Mouse (Mus musculus) MEL (cell line): ENCODE results near the gene Arhgap35. TPM values are rescaled to one million over a fixed set of nuclear protein-coding genes. Genes with fewer than 3 reads are reported as not detected.
A peak's percentile ranks its signal among the peaks of the same experiment; 100 is the strongest.
"Not testable (repeated sequence)": the region's sequence is repeated elsewhere in the genome, so short reads cannot be mapped to it uniquely, and the experiment has no call there.

Source experiments
- DNase-seq: peaks from one replicate; pipeline ENCODE4 v3.0.0; 2011; ENCODE audit warnings: low read depth, low spot score
- H3K27ac ChIP-seq: 2 replicates; pipeline ENCODE4 v1.5.1; 2012; ENCODE audit warnings: low read depth, mild to moderate bottlenecking, control low read depth, low read length, moderate library complexity; ENCODE audit not compliant: control insufficient read depth
- H3K27me3 ChIP-seq, 2 experiments: fragments of 150-350 bp in 1 of 2; sonication (generic) in 1 of 2; 2 replicates each; pipeline ENCODE4 v1.6.1; 2012; ENCODE audit warnings: low read length in 2 of 2, mild to moderate bottlenecking in 2 of 2, improper control_type of control experiment in 1 of 2, moderate library complexity in 1 of 2; ENCODE audit not compliant: insufficient read depth in 2 of 2, control insufficient read depth in 1 of 2
- H3K36me3 ChIP-seq, 2 experiments: 2 replicates each; pipeline ENCODE4 v1.6.1; 2012 to 2014; ENCODE audit warnings: low read length in 2 of 2, improper control_type of control experiment in 1 of 2, inconsistent platforms in 1 of 2, mild to moderate bottlenecking in 1 of 2; ENCODE audit not compliant: insufficient read depth in 2 of 2, control insufficient read depth in 1 of 2
- H3K4me1 ChIP-seq, 2 experiments: fragments of 150-350 bp in 1 of 2; sonication (generic) in 1 of 2; 2 replicates each; pipeline ENCODE4 v1.6.1; 2012; ENCODE audit warnings: low read length in 2 of 2, improper control_type of control experiment in 1 of 2, mild to moderate bottlenecking in 1 of 2; ENCODE audit not compliant: insufficient read depth in 2 of 2, control insufficient read depth in 1 of 2
- H3K4me3 ChIP-seq, 2 experiments: fragments of 150-350 bp in 1 of 2; sonication (generic) in 1 of 2; 2 replicates each; pipeline ENCODE4 v1.5.1; 2012; ENCODE audit warnings: low read depth in 2 of 2, low read length in 2 of 2, mild to moderate bottlenecking in 2 of 2, moderate library complexity in 2 of 2, control low read depth in 1 of 2, improper control_type of control experiment in 1 of 2; ENCODE audit not compliant: control insufficient read depth in 1 of 2, insufficient read depth in 1 of 2
- H3K79me2 ChIP-seq: 2 replicates; pipeline ENCODE4 v1.6.1; 2012; ENCODE audit warnings: mild to moderate bottlenecking, low read length, moderate library complexity; ENCODE audit not compliant: control insufficient read depth, poor library complexity, insufficient read depth
- H3K9ac ChIP-seq: 2 replicates; pipeline ENCODE4 v1.6.1; 2012; ENCODE audit warnings: low read depth, mild to moderate bottlenecking, control low read depth, low read length, moderate library complexity; ENCODE audit not compliant: control insufficient read depth, poor library complexity, severe bottlenecking
- H3K9me3 ChIP-seq: fragments of 150-350 bp; sonication (generic); replicated peaks from 2 replicates; pipeline ENCODE4 v1.6.1; 2012; ENCODE audit warnings: mild to moderate bottlenecking, low read length, improper control_type of control experiment, moderate library complexity; ENCODE audit not compliant: insufficient read depth
- BHLHE40 ChIP-seq: IDR thresholded peaks from 2 replicates; pipeline ENCODE4 v1.6.1; 2012; ENCODE audit warnings: low read depth, mild to moderate bottlenecking, inconsistent platforms, low read length, improper control_type of control experiment, borderline replicate concordance
- CHD2 ChIP-seq: IDR thresholded peaks from 2 replicates; pipeline ENCODE4 v1.6.1; 2011; ENCODE audit warnings: low read length, improper control_type of control experiment
- CTCF ChIP-seq, 3 experiments: IDR thresholded peaks in 2 of 3; conservative IDR thresholded peaks in 1 of 3; 2 replicates each; pipeline ENCODE4 v1.5.1; 2011 to 2012; ENCODE audit warnings: low read length in 3 of 3, low read depth in 2 of 3, mild to moderate bottlenecking in 2 of 3, improper control_type of control experiment in 1 of 3, inconsistent platforms in 1 of 3, mixed read lengths in 1 of 3, moderate library complexity in 1 of 3; ENCODE audit not compliant: control insufficient read depth in 1 of 3, insufficient read depth in 1 of 3, poor library complexity in 1 of 3, severe bottlenecking in 1 of 3
- GABPA ChIP-seq: IDR thresholded peaks from 2 replicates; pipeline ENCODE4 v1.6.1; 2012; ENCODE audit warnings: low read depth, mild to moderate bottlenecking, inconsistent platforms, low read length, improper control_type of control experiment, moderate library complexity
- GATA1 ChIP-seq: IDR thresholded peaks from 2 replicates; pipeline ENCODE4 v1.6.1; 2011; ENCODE audit warnings: low read depth, low read length, improper control_type of control experiment
- JUND ChIP-seq: IDR thresholded peaks from 2 replicates; pipeline ENCODE4 v1.6.1; 2011; ENCODE audit warnings: low read depth, mild to moderate bottlenecking, improper control_type of control experiment, low read length
- MAX ChIP-seq: IDR thresholded peaks from 2 replicates; pipeline ENCODE4 v1.6.1; 2011; ENCODE audit warnings: low read length, improper control_type of control experiment
- MAZ ChIP-seq: IDR thresholded peaks from 2 replicates; pipeline ENCODE4 v1.6.1; 2012; ENCODE audit warnings: low read depth, mild to moderate bottlenecking, inconsistent platforms, low read length, improper control_type of control experiment
- MEF2A ChIP-seq: IDR thresholded peaks from 2 replicates; pipeline ENCODE4 v1.6.1; 2014; ENCODE audit warnings: low read depth, mild to moderate bottlenecking, inconsistent platforms, low read length, improper control_type of control experiment; ENCODE audit not compliant: poor library complexity, insufficient replicate concordance, severe bottlenecking; ENCODE audit errors: extremely low read depth
- MXI1 ChIP-seq: IDR thresholded peaks from 2 replicates; pipeline ENCODE4 v1.6.1; 2011; ENCODE audit warnings: mild to moderate bottlenecking, low read depth, low read length, improper control_type of control experiment
- MYC ChIP-seq: IDR thresholded peaks from 2 replicates; pipeline ENCODE4 v1.6.1; 2011; ENCODE audit warnings: low read depth, mild to moderate bottlenecking, low read length, improper control_type of control experiment, moderate library complexity
- NELFE ChIP-seq: IDR thresholded peaks from 2 replicates; pipeline ENCODE4 v1.6.1; 2011; ENCODE audit warnings: low read depth, low read length, improper control_type of control experiment
- POLR2AphosphoS2 ChIP-seq: IDR thresholded peaks from 2 replicates; pipeline ENCODE4 v1.6.1; 2011; ENCODE audit warnings: low read length, improper control_type of control experiment
- RCOR1 ChIP-seq: IDR thresholded peaks from 2 replicates; pipeline ENCODE4 v1.6.1; 2012; ENCODE audit warnings: low read depth, mild to moderate bottlenecking, inconsistent platforms, low read length, improper control_type of control experiment
- SIN3A ChIP-seq: IDR thresholded peaks from 2 replicates; pipeline ENCODE4 v1.6.1; 2012; ENCODE audit warnings: low read length, improper control_type of control experiment, inconsistent platforms
- SMC3 ChIP-seq: IDR thresholded peaks from 2 replicates; pipeline ENCODE4 v1.6.1; 2011; ENCODE audit warnings: low read depth, low read length, improper control_type of control experiment
- USF1 ChIP-seq: IDR thresholded peaks from 2 replicates; pipeline ENCODE4 v1.6.1; 2014; ENCODE audit warnings: low read depth, mild to moderate bottlenecking, inconsistent platforms, low read length, improper control_type of control experiment, moderate library complexity
- ZC3H11A ChIP-seq: IDR thresholded peaks from 2 replicates; pipeline ENCODE4 v1.6.1; 2012; ENCODE audit warnings: low read depth, mild to moderate bottlenecking, inconsistent platforms, low read length, improper control_type of control experiment
- ZKSCAN1 ChIP-seq: IDR thresholded peaks from 2 replicates; pipeline ENCODE4 v1.6.1; 2012; ENCODE audit warnings: low read depth, mild to moderate bottlenecking, inconsistent platforms, low read length, improper control_type of control experiment, moderate library complexity
- ZMIZ1 ChIP-seq: IDR thresholded peaks from 2 replicates; pipeline ENCODE4 v1.6.1; 2012; ENCODE audit warnings: low read depth, mild to moderate bottlenecking, inconsistent platforms, low read length, improper control_type of control experiment, moderate library complexity
- ZNF384 ChIP-seq: IDR thresholded peaks from 2 replicates; pipeline ENCODE4 v1.6.1; 2012; ENCODE audit warnings: low read depth, mild to moderate bottlenecking, inconsistent platforms, low read length, improper control_type of control experiment
- polyA plus RNA-seq, 2 experiments: library from polyadenylated mRNA; stranded (reverse) in 1 of 2; unstranded in 1 of 2; fragments of >175 nt in 1 of 2; fragments of >200 nt in 1 of 2; gene quantifications; 2 replicates each; pipeline versions ENCODE4 v1.2.1 to v1.2.4; 2012; ENCODE audit warnings: low replicate concordance in 2 of 2, low read depth in 1 of 2; ENCODE audit not compliant: insufficient read length in 2 of 2, insufficient read depth in 1 of 2, missing spikeins in 1 of 2
- total RNA-seq: library from RNA; depleted of rRNA; stranded (reverse); fragments of 300-350 nt; gene quantifications from 2 replicates; pipeline ENCODE4 v1.2.3, GENCODE M21; 2012

The Arhgap35 gene
- total and polyA plus RNA-seq, 3 experiments = 7.4 to 13.4 TPM; not detected in 1

DNA sequence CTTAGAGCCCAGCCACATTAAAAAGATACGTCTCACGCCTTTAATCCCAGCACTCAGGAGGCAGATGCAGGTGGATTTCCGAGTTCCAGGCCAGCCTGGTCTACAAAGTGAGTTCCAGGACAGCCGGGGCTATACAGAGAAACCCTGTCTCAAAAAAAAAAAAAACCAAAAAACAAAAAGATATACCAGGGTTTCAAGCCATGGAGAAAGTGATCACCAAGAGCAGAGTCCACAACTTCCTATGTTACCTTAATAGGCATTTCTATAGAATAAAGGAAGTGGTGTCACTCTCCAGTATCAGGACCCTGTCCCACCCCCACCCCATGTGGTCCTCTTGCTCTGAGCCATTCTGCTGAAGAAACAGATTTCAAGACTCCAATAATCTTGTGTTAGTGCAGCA is 8.0 kb downstream of the Arhgap35 start:
- not testable (repeated sequence) for H3K9me3 ChIP-seq, H3K27ac ChIP-seq, H3K4me3 ChIP-seq, H3K27me3 ChIP-seq, H3K4me1 ChIP-seq, DNase-seq, H3K9ac ChIP-seq
- Histone ChIP-seq H3K79me2 (peaks cover 17% of the 10 kb centered on the region), H3K36me3 (peaks cover 0 to 19% of the 10 kb centered on the region in 2 experiments; a peak in 3 of 4 replicates)
- peak; percentile 51; the same call in 1 of the 2 replicates for TF ChIP-seq ZNF384

DNA sequence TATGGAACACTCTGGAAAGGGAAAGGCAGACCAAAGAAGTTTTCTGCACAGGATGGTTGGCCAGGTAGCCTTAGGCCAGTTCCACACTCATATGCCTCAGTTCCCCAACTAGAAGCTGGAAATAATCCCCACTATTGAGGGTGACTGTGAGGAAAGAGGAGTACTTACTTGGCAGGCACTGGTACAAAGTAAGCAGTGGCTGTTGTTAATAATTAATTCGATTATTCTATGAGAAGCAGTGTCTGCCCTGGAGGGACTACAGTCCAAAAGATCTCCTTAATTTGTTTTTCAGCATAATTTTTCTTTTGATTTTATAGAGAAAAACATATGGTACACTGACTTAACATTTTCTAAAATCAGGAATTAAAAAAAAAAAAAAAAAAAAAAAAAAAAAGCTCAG is 10.7 kb downstream of the Arhgap35 start:
- Histone ChIP-seq H3K27me3 (no peaks in the 10 kb centered on the region), H3K9me3 (no peaks in the 10 kb centered on the region), H3K27ac (no peak overlapping the region), H3K79me2 (peaks cover 14% of the 10 kb centered on the region), H3K9ac (no peak overlapping the region), H3K4me1 (peaks cover 8 to 11% of the 10 kb centered on the region in 2 experiments), H3K4me3 (no peak overlapping the region), H3K36me3 (peaks cover 0 to 22% of the 10 kb centered on the region in 2 experiments; a peak in 3 of 4 replicates)
- no peak for TF ChIP-seq GATA1
- TF ChIP-seq MAZ = no peak
- TF ChIP-seq CHD2 = no peak
- TF ChIP-seq USF1 = no peak
- no peak for TF ChIP-seq MYC
- TF ChIP-seq SMC3 = no peak
- TF ChIP-seq MEF2A = no peak
- no peak for TF ChIP-seq CTCF (IDR thresholded peaks at IDR 0.05 in 2 of 3, conservative IDR thresholded peaks at IDR 0.05 in 1 of 3; ENCODE audit: control insufficient read depth in 1 of 3, insufficient read depth in 1 of 3, low read depth in 2 of 3, low read length in 3 of 3, poor library complexity in 1 of 3, severe bottlenecking in 1 of 3)
- TF ChIP-seq NELFE = no peak
- TF ChIP-seq ZMIZ1 = no peak
- no peak for TF ChIP-seq MXI1
- no peak for TF ChIP-seq ZKSCAN1
- TF ChIP-seq JUND = no peak
- no peak for TF ChIP-seq BHLHE40
- TF ChIP-seq RCOR1 = no peak
- no peak for TF ChIP-seq ZC3H11A
- no peak for TF ChIP-seq GABPA
- no peak for TF ChIP-seq POLR2AphosphoS2
- no peak for TF ChIP-seq MAX
- no peak for TF ChIP-seq SIN3A
- DNase-seq = no peak
